Mouse (Mus musculus) testis, adult 2 months (tissue): ENCODE results near the gene Col18a1. TPM values are rescaled to one million over a fixed set of nuclear protein-coding genes. Genes with fewer than 3 reads are reported as not detected.
A peak's percentile ranks its signal among the peaks of the same experiment; 100 is the strongest.

ENCODE experiments used
- H3K27ac ChIP-seq: fragments of 200-500 bp; 2 replicates; pipeline ENCODE4 v1.5.1; 2012; ENCODE audit warnings: low read depth, low read length; ENCODE audit not compliant: control insufficient read depth, insufficient read depth
- H3K27me3 ChIP-seq: fragments of 200-500 bp; 2 replicates; pipeline ENCODE4 v1.6.1; 2012; ENCODE audit warnings: mild to moderate bottlenecking, low read length, moderate library complexity; ENCODE audit not compliant: control insufficient read depth, insufficient read depth
- H3K36me3 ChIP-seq: fragments of 200-500 bp; 2 replicates; pipeline ENCODE4 v1.6.1; 2012; ENCODE audit warnings: mild to moderate bottlenecking, low read length; ENCODE audit not compliant: control insufficient read depth, insufficient read depth
- H3K4me1 ChIP-seq: fragments of 200-500 bp; 2 replicates; pipeline ENCODE4 v1.6.1; 2012; ENCODE audit warnings: low read length; ENCODE audit not compliant: control insufficient read depth, insufficient read depth
- H3K4me3 ChIP-seq: fragments of 200-500 bp; 2 replicates; pipeline ENCODE4 v1.5.1; 2012; ENCODE audit warnings: low read depth, mild to moderate bottlenecking, low read length, moderate library complexity, mixed read lengths; ENCODE audit not compliant: control insufficient read depth
- CTCF ChIP-seq: fragments of 200-500 bp; IDR thresholded peaks from 2 replicates; pipeline ENCODE4 v1.5.1; 2012; ENCODE audit warnings: low read depth, mild to moderate bottlenecking, inconsistent platforms, low read length, moderate library complexity; ENCODE audit not compliant: control insufficient read depth, insufficient read depth, insufficient replicate concordance
- POLR2A ChIP-seq: fragments of 200-500 bp; IDR thresholded peaks from 2 replicates; pipeline ENCODE4 v1.6.1; 2012; ENCODE audit warnings: low read depth, mild to moderate bottlenecking, inconsistent platforms, low read length, moderate library complexity; ENCODE audit not compliant: control insufficient read depth
- polyA plus RNA-seq: library from polyadenylated mRNA; depleted of rRNA; stranded (reverse); fragments of >200 nt; gene quantifications from 2 replicates; pipeline ENCODE4 v1.2.3, GENCODE M21; 2012

Gene Col18a1
- polyA plus RNA-seq, 1 experiment = 10.5 TPM

- Histone ChIP-seq H3K4me3 (no peak overlapping the region), H3K27ac (no peak overlapping the region), H3K27me3 (no peaks in the 10 kb centered on the region)
Observed at GRCm38 (mm10) chr10:77108106-77108505, 58.2 kb downstream of the Col18a1 start.

GRCm38 (mm10) chr10:77104327-77104726 lies 62.0 kb downstream of the Col18a1 start:
- Histone ChIP-seq H3K4me1 (no peaks in the 10 kb centered on the region), H3K27me3 (no peaks in the 10 kb centered on the region)
- TF ChIP-seq POLR2A = no peak
- no peak for TF ChIP-seq CTCF

More at GRCm38 (mm10) chr10:77108106-77108505, 58.2 kb downstream of the Col18a1 start:
- TF ChIP-seq POLR2A = no peak
- no peak for TF ChIP-seq CTCF
- Histone ChIP-seq H3K36me3 (no peaks in the 10 kb centered on the region), H3K4me1 (no peaks in the 10 kb centered on the region)

GRCm38 (mm10) chr10:77103689-77104088 lies 62.7 kb downstream of the Col18a1 start:
- TF ChIP-seq CTCF (no peak), POLR2A (no peak)
- Histone ChIP-seq H3K4me1 (peaks cover 3% of the 10 kb centered on the region), H3K36me3 (no peaks in the 10 kb centered on the region), H3K27me3 (no peaks in the 10 kb centered on the region), H3K4me3 (no peak overlapping the region), H3K27ac (no peak overlapping the region)

More at GRCm38 (mm10) chr10:77104327-77104726, 62.0 kb downstream of the Col18a1 start:
- Histone ChIP-seq H3K36me3 (no peaks in the 10 kb centered on the region), H3K4me3 (no peak overlapping the region), H3K27ac (no peak overlapping the region)

- H3K4me1 ChIP-seq = peaks cover 13% of the 10 kb centered on the region
- no peak overlapping the region for H3K4me3 ChIP-seq
- no peaks in the 10 kb centered on the region for H3K36me3 ChIP-seq
- no peak overlapping the region for H3K27ac ChIP-seq
- TF ChIP-seq POLR2A (no peak), CTCF (no peak)
- H3K27me3 ChIP-seq = no peaks in the 10 kb centered on the region
Observed at GRCm38 (mm10) chr10:77099777-77100176, 66.6 kb downstream of the Col18a1 start.

- H3K27me3 ChIP-seq = no peaks in the 10 kb centered on the region
- no peak overlapping the region for H3K4me3 ChIP-seq
- H3K36me3 ChIP-seq = no peaks in the 10 kb centered on the region
- H3K4me1 ChIP-seq = peaks cover 13% of the 10 kb centered on the region
- no peak overlapping the region for H3K27ac ChIP-seq
- TF ChIP-seq CTCF = no peak
- no peak for TF ChIP-seq POLR2A
Observed at GRCm38 (mm10) chr10:77098619-77099018, 67.7 kb downstream of the Col18a1 start.

- Histone ChIP-seq H3K27ac (no peak overlapping the region), H3K36me3 (no peaks in the 10 kb centered on the region), H3K27me3 (no peaks in the 10 kb centered on the region), H3K4me3 (no peak overlapping the region), H3K4me1 (peaks cover 13% of the 10 kb centered on the region)
- TF ChIP-seq CTCF (no peak), POLR2A (no peak)
Observed at GRCm38 (mm10) chr10:77097890-77098200, 68.5 kb downstream of the Col18a1 start.

GRCm38 (mm10) chr10:77097006-77097889 lies 69.1 kb downstream of the Col18a1 start:
- no peaks in the 10 kb centered on the region for H3K27me3 ChIP-seq
- H3K27ac ChIP-seq = peak overlapping the region; percentile 24; the same call in 1 of the 2 replicates
- H3K36me3 ChIP-seq = no peaks in the 10 kb centered on the region
- no peak overlapping the region for H3K4me3 ChIP-seq
- TF ChIP-seq POLR2A = no peak
- TF ChIP-seq CTCF = no peak
- peaks cover 13% of the 10 kb centered on the region for H3K4me1 ChIP-seq

GRCm38 (mm10) chr10:77095666-77096065 lies 70.7 kb downstream of the Col18a1 start:
- Histone ChIP-seq H3K4me3 (no peak overlapping the region), H3K27me3 (no peaks in the 10 kb centered on the region), H3K27ac (no peak overlapping the region), H3K4me1 (peaks cover 13% of the 10 kb centered on the region), H3K36me3 (no peaks in the 10 kb centered on the region)
- TF ChIP-seq POLR2A = no peak
- no peak for TF ChIP-seq CTCF
